Comparison of ENCODE assay signal across 9 mouse cellular contexts in genomic region chr11:107276898-107277297, GRCm38 (mm10).
DNase-seq lines count a peak whose midpoint lies in the region; ATAC-seq and TF ChIP-seq lines count a peak whose summit lies in the region.
"Had no signal": no experiment of that assay in that cellular context is flagged by ENCODE, and none has a peak within 500 bp of the region (broad histone marks: within the 10 kb centered on the region; RNA-seq: fewer than 3 reads in every experiment).

No protein-coding gene starts in this region.

- H3K9ac ChIP-seq in kidney, embryonic 16.5 days (replicated peaks; ENCODE audit: low read length) = no peak overlapping the region
- no peak overlapping the region for H3K9ac ChIP-seq in stomach, postnatal 0 days (ENCODE audit: low read length)
- H3K9ac ChIP-seq: limb, embryonic 13.5 days had no signal

- TF ChIP-seq CTCF in stomach, postnatal 0 days (IDR thresholded peaks at IDR 0.05; ENCODE audit: low read depth) = no peak

- H3K4me2 ChIP-seq in kidney, embryonic 16.5 days (replicated peaks; ENCODE audit: low read depth, low read length) = no peak overlapping the region
- no peak overlapping the region for H3K4me2 ChIP-seq in stomach, postnatal 0 days (replicated peaks; ENCODE audit: low read depth)
- H3K4me2 ChIP-seq: limb, embryonic 13.5 days had no signal

- H3K36me3 ChIP-seq in kidney, embryonic 16.5 days (ENCODE audit: insufficient read depth, low read length) = no peaks in the 10 kb centered on the region
- H3K36me3 ChIP-seq in stomach, postnatal 0 days (ENCODE audit: control insufficient read depth, insufficient read depth, low read length) = no peaks in the 10 kb centered on the region
- H3K36me3 ChIP-seq: limb, embryonic 13.5 days had no signal

- 61% methylated on average over 7 of the region's 7 CpGs for WGBS in kidney, embryonic 16.5 days
- WGBS in stomach, postnatal 0 days = 52% methylated on average over 7 of the region's 7 CpGs

- H3K27ac ChIP-seq in kidney, embryonic 16.5 days (ENCODE audit: low read length) = no peak overlapping the region
- H3K27ac ChIP-seq in stomach, postnatal 0 days (replicated peaks) = no peak overlapping the region
- H3K27ac ChIP-seq: limb, embryonic 13.5 days had no signal

- ATAC-seq in kidney, embryonic 16.5 days (ENCODE audit: low FRiP score, low TSS enrichment) = no peak
- ATAC-seq in stomach, postnatal 0 days (ENCODE audit: low FRiP score, low TSS enrichment) = no peak; the same call in 1 of the 2 replicates

- H3K27me3 ChIP-seq in kidney, embryonic 16.5 days (ENCODE audit: insufficient read depth, low read length) = no peaks in the 10 kb centered on the region
- no peaks in the 10 kb centered on the region for H3K27me3 ChIP-seq in stomach, postnatal 0 days (ENCODE audit: control insufficient read depth, insufficient read depth, low read length)
- H3K27me3 ChIP-seq: limb, embryonic 13.5 days had no signal

- H3K4me1 ChIP-seq in kidney, embryonic 16.5 days (ENCODE audit: insufficient read depth, low read length) = peaks cover 7% of the 10 kb centered on the region
- no peaks in the 10 kb centered on the region; the same call in 1 of the 2 replicates for H3K4me1 ChIP-seq in stomach, postnatal 0 days (replicated peaks; ENCODE audit: control insufficient read depth, insufficient read depth)

- no peak overlapping the region for H3K4me3 ChIP-seq in kidney, embryonic 16.5 days (ENCODE audit: low read length)
- H3K4me3 ChIP-seq in stomach, postnatal 0 days (ENCODE audit: low read depth, low read length) = no peak overlapping the region
- H3K4me3 ChIP-seq: limb, embryonic 13.5 days had no signal

- no peaks in the 10 kb centered on the region for H3K9me3 ChIP-seq in kidney, embryonic 16.5 days (ENCODE audit: low read length)
- H3K9me3 ChIP-seq in stomach, postnatal 0 days (ENCODE audit: control insufficient read depth, low read length) = no peaks in the 10 kb centered on the region
- H3K9me3 ChIP-seq: limb, embryonic 13.5 days had no signal

- DNase-seq in kidney, adult 18-20 months = peak; percentile 69
- DNase-seq in heart, adult 9 months (ENCODE audit: low spot score in 2 of 2) = peak; percentile 75 to 87
- peak; percentile 50 to 55 for DNase-seq in kidney, postnatal 4 days
- peak; percentile 24 for DNase-seq in stomach, postnatal 0 days (ENCODE audit: low spot score)
- DNase-seq in spleen, adult 12 weeks (ENCODE audit: low spot score) = no peak
- DNase-seq in retina, postnatal 1 day = no peak
- no peak for DNase-seq in thymus, postnatal 0 days (ENCODE audit: low spot score)

- no peak for TF ChIP-seq EP300 in stomach, postnatal 0 days (optimal IDR thresholded peaks at IDR 0.05)

Comparison
In these comparisons a context has a peak if more than half of its experiments do, and no peak if none do; other contexts are left out.
1. DNase-seq: peak in kidney, adult 18-20 months (single experiment), heart, adult 9 months (2 of 2), kidney, postnatal 4 days (2 of 2) and stomach, postnatal 0 days (single experiment); none in spleen, adult 12 weeks (single experiment), retina, postnatal 1 day (single experiment) and thymus, postnatal 0 days (single experiment).